Mouse (Mus musculus) hindbrain, embryonic 11.5 days (tissue): ENCODE measurements around the gene Bloc1s4. TPM values are rescaled to one million over a fixed set of nuclear protein-coding genes. Genes with fewer than 3 reads are reported as not detected.

ENCODE experiments used
- ATAC-seq: fragments of 200-750 bp; cut with Nextera tagmentation; 2 replicates; pipeline ENCODE4 v1.8.0; 2017; ENCODE audit warnings: mild to moderate bottlenecking, moderate TSS enrichment, moderate library complexity; ENCODE audit not compliant: low FRiP score
- DNase-seq: peaks from one replicate; pipeline ENCODE4 v3.0.0-alpha.2; 2015; ENCODE audit warnings: low spot score
- H3K27ac ChIP-seq: fragments of 300-500 bp; sonication (generic); 2 replicates; pipeline ENCODE4 v1.5.1; 2014; ENCODE audit warnings: mild to moderate bottlenecking, low read depth, low read length
- H3K27me3 ChIP-seq: fragments of 300-500 bp; sonication (generic); 2 replicates; pipeline ENCODE4 v1.6.1; 2014; ENCODE audit warnings: mild to moderate bottlenecking, low read length, moderate library complexity, mixed read lengths; ENCODE audit not compliant: control insufficient read depth, insufficient read depth
- H3K36me3 ChIP-seq: fragments of 300-500 bp; sonication (generic); 2 replicates; pipeline ENCODE4 v1.6.1; 2014; ENCODE audit warnings: mild to moderate bottlenecking, low read length, moderate library complexity, mixed read lengths; ENCODE audit not compliant: control insufficient read depth, insufficient read depth
- H3K4me1 ChIP-seq: fragments of 300-500 bp; sonication (generic); replicated peaks from 2 replicates; pipeline ENCODE4 v1.6.1; 2014; ENCODE audit warnings: low read length, mixed read lengths; ENCODE audit not compliant: control insufficient read depth, insufficient read depth
- H3K4me2 ChIP-seq: fragments of 300-500 bp; sonication (generic); replicated peaks from 2 replicates; pipeline ENCODE4 v1.6.1; 2014; ENCODE audit warnings: mild to moderate bottlenecking, low read depth, low read length
- H3K4me3 ChIP-seq: fragments of 300-500 bp; sonication (generic); 2 replicates; pipeline ENCODE4 v1.5.1; 2014; ENCODE audit warnings: low read depth, low read length
- H3K9ac ChIP-seq: fragments of 300-500 bp; sonication (generic); 2 replicates; pipeline ENCODE4 v1.6.1; 2014; ENCODE audit warnings: low read depth, low read length
- H3K9me3 ChIP-seq: fragments of 300-500 bp; sonication (generic); 2 replicates; pipeline ENCODE4 v1.6.1; 2016; ENCODE audit warnings: low read length; ENCODE audit not compliant: control insufficient read depth
- WGBS: fragments of 180-500 bp; shearing (Covaris S2); extraction: QIAGEN DNeasy Blood & Tissue Kit; methylation state at CpG from one replicate; pipeline ENCODE4 v1.1.7; 2014; 5-methylcytosine and 5-hydroxymethylcytosine counted together
- polyA plus RNA-seq: library from polyadenylated mRNA; unstranded; fragments of >200 nt; fragmentation: Nextera tagmentation; extraction: Ambion mirVana; gene quantifications from 2 replicates; pipeline ENCODE4 v1.2.1, GENCODE M21; 2014

Gene Bloc1s4
- polyA plus RNA-seq, 1 experiment from 2014 or later = 21.0 TPM

- Histone ChIP-seq H3K4me1 (no peaks in the 10 kb centered on the region), H3K27me3 (no peaks in the 10 kb centered on the region), H3K9me3 (no peaks in the 10 kb centered on the region), H3K4me3 (no peak overlapping the region), H3K4me2 (no peak overlapping the region), H3K36me3 (no peaks in the 10 kb centered on the region), H3K27ac (no peak overlapping the region), H3K9ac (no peak overlapping the region)
- no peak for DNase-seq
- WGBS = 67% methylated on average over 9 of the region's 9 CpGs
- ATAC-seq = no peak
These were observed 22.1 kb downstream of the Bloc1s4 start for GRCm38 (mm10) chr5:36726387-36726801.

GRCm38 (mm10) chr5:36725861-36726260 is 22.6 kb downstream of the Bloc1s4 start:
- no peak overlapping the region for H3K9ac ChIP-seq
- no peaks in the 10 kb centered on the region for H3K4me1 ChIP-seq
- ATAC-seq (no peak), DNase-seq (no peak)
- H3K4me2 ChIP-seq = no peak overlapping the region
- H3K9me3 ChIP-seq = no peaks in the 10 kb centered on the region
- H3K4me3 ChIP-seq = no peak overlapping the region
- H3K27me3 ChIP-seq = no peaks in the 10 kb centered on the region
- no peak overlapping the region for H3K27ac ChIP-seq
- H3K36me3 ChIP-seq = no peaks in the 10 kb centered on the region
- WGBS = 64% methylated on average over 12 of the region's 12 CpGs

- H3K9ac ChIP-seq = no peak overlapping the region
- no peak for DNase-seq
- no peak overlapping the region for H3K27ac ChIP-seq
- no peak for ATAC-seq
- H3K9me3 ChIP-seq = no peaks in the 10 kb centered on the region
- H3K27me3 ChIP-seq = no peaks in the 10 kb centered on the region
- H3K4me2 ChIP-seq = no peak overlapping the region
- WGBS = 65% methylated on average over 7 of the region's 7 CpGs
- no peaks in the 10 kb centered on the region for H3K36me3 ChIP-seq
- no peak overlapping the region for H3K4me3 ChIP-seq
- no peaks in the 10 kb centered on the region for H3K4me1 ChIP-seq
These were observed 24.2 kb downstream of the Bloc1s4 start for GRCm38 (mm10) chr5:36724274-36724673.

DNA sequence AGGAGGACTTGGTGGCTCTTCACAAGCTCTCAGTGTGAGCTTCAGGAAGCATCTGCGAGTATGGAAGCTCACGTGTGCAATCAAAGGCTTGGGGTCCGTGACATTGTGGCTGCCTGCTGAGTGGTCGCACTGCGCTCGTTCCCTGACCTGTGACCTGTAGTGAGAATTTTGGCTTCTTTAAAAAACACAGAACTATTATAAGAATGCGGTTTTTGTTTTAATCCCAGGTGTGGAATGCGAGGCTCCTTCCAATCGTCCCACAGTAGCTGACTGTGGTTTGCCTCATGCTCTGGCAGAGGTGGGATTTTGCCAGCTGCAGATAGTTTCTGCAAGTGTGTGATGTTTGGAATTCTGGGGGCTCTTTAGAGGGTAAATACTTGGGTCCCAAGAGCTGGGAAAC is 25.1 kb downstream of the Bloc1s4 start:
- no peak overlapping the region for H3K4me2 ChIP-seq

DNA sequence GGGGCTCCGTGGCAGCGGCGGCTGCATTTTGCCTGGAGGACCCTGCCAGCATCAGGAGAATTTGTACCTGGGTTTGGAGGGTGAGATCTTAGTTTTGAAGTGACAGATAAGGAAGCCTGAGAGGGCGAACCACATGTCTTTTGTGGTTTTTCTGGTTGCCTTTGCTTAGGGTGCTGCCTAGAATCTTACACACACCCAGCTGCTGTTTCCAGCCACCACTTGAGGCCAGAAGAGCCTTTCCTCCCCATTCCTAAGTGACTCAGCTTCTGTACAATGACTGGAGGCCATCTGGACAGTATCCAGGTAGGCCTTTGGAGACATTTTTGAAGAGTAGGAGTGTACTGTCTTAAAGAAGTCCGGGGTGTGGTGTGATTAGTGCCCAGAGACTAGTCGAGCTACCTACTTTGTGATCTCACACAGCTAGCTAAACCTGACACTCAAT is 26.0 kb downstream of the Bloc1s4 start:
- Histone ChIP-seq H3K4me1 (no peaks in the 10 kb centered on the region), H3K9ac (no peak overlapping the region), H3K4me3 (no peak overlapping the region), H3K27me3 (no peaks in the 10 kb centered on the region), H3K4me2 (no peak overlapping the region), H3K36me3 (no peaks in the 10 kb centered on the region), H3K9me3 (no peaks in the 10 kb centered on the region), H3K27ac (no peak overlapping the region)
- 80% methylated on average over 6 of the region's 6 CpGs for WGBS
- no peak for DNase-seq
- no peak for ATAC-seq

More for the DNA sequence above, 25.1 kb downstream of the Bloc1s4 start:
- DNase-seq (no peak), ATAC-seq (no peak)
- H3K9ac ChIP-seq = no peak overlapping the region
- no peaks in the 10 kb centered on the region for H3K27me3 ChIP-seq
- 65% methylated on average over 9 of the region's 9 CpGs for WGBS
- H3K36me3 ChIP-seq = no peaks in the 10 kb centered on the region
- no peak overlapping the region for H3K4me3 ChIP-seq
- H3K4me1 ChIP-seq = no peaks in the 10 kb centered on the region
- no peaks in the 10 kb centered on the region for H3K9me3 ChIP-seq
- no peak overlapping the region for H3K27ac ChIP-seq

DNA sequence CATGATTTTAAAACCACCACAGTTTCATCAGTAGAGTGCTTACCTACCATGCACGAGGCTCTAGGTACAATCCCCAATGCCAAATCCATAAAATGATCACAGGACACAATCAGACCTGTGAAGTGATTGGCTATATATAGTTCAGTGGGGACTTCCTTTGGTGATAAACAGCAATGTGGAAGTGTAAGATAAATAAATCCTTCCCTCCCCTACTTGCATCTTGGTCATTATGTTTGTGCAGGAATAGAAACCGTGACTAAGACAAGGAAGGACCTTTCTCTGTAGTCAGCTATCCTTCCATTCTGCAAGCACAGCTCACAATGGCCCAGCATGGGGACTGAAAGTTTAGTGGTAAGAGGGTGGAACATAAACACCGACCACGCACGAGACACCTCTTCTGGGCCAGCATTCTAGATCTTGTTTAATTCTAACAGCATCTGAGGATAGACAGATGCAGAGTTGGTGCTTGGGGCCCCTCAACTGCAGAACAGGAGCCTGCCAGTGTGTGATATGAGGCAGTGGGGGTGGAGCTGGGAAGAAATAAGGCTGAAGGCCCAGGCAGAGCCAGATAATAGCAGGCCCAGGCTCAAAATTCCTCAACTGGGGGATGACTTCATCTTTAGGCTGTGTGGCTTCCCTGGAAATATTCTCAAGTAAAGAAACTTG is 27.6 kb downstream of the Bloc1s4 start:
- no peak for ATAC-seq
- no peak overlapping the region for H3K4me2 ChIP-seq

GRCm38 (mm10) chr5:36720219-36720618 is 28.2 kb downstream of the Bloc1s4 start:
- H3K4me1 ChIP-seq = no peaks in the 10 kb centered on the region
- no peak overlapping the region for H3K27ac ChIP-seq
- ATAC-seq (no peak), DNase-seq (no peak)
- no peaks in the 10 kb centered on the region for H3K27me3 ChIP-seq
- H3K9me3 ChIP-seq = no peaks in the 10 kb centered on the region
- H3K9ac ChIP-seq = no peak overlapping the region
- whole genome bisulfite sequencing = 93% methylated on average over 5 of the region's 5 CpGs
- no peak overlapping the region for H3K4me2 ChIP-seq
- no peak overlapping the region for H3K4me3 ChIP-seq
- H3K36me3 ChIP-seq = no peaks in the 10 kb centered on the region

More for the DNA sequence above, 27.6 kb downstream of the Bloc1s4 start:
- no peaks in the 10 kb centered on the region for H3K4me1 ChIP-seq
- no peaks in the 10 kb centered on the region for H3K9me3 ChIP-seq
- DNase-seq = no peak
- H3K27me3 ChIP-seq = no peaks in the 10 kb centered on the region
- no peak overlapping the region for H3K27ac ChIP-seq
- WGBS = 78% methylated on average over 5 of the region's 5 CpGs
- no peak overlapping the region for H3K4me3 ChIP-seq
- no peaks in the 10 kb centered on the region for H3K36me3 ChIP-seq
- no peak overlapping the region for H3K9ac ChIP-seq

DNA sequence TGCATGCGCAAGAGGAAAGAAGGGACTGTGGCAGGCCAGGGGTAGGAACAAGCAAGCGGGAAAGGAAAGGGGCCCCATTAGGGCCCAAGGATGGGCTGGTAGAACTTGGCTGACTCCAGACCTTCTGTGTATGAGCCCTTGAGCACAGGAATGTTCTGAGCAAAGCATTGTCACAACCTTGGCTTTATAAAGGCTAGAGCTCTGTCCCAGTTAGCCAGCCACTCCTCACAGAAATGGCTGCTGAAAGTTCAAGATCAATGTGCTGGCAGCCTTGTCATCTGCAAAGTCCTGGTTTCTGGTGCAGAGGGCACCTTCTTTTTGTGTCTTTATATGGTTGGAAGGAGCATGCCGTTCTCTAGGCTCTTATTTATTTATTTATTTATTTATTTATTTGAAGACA is 28.8 kb downstream of the Bloc1s4 start:
- Histone ChIP-seq H3K36me3 (no peaks in the 10 kb centered on the region), H3K27ac (no peak overlapping the region), H3K4me2 (no peak overlapping the region), H3K4me3 (no peak overlapping the region), H3K9ac (no peak overlapping the region), H3K9me3 (no peaks in the 10 kb centered on the region), H3K4me1 (no peaks in the 10 kb centered on the region), H3K27me3 (no peaks in the 10 kb centered on the region)
- 83% methylated on average over 3 of the region's 3 CpGs for WGBS
- no peak for ATAC-seq
- no peak for DNase-seq

GRCm38 (mm10) chr5:36719135-36719534 is 29.3 kb downstream of the Bloc1s4 start:
- Histone ChIP-seq H3K9ac (no peak overlapping the region), H3K27me3 (no peaks in the 10 kb centered on the region), H3K36me3 (no peaks in the 10 kb centered on the region), H3K27ac (no peak overlapping the region), H3K9me3 (no peaks in the 10 kb centered on the region), H3K4me3 (no peak overlapping the region), H3K4me1 (no peaks in the 10 kb centered on the region), H3K4me2 (no peak overlapping the region)
- DNase-seq (no peak), ATAC-seq (no peak)
- 84% methylated on average over 5 of the region's 5 CpGs for WGBS
